Mouse (Mus musculus) forebrain, embryonic 11.5 days (tissue): ENCODE measurements at regions not wholly inside any gene's neighbourhood (a gene's known extent, or its start where the extent isn't known, plus 50 kb on each side); places are given as distances from the start of the nearest gene placed in this dataset.

Experiments used
- ATAC-seq: fragments of 200-750 bp; cut with Nextera tagmentation; replicated peaks from 2 replicates; pipeline ENCODE4 v1.8.0; 2017; ENCODE audit warnings: moderate TSS enrichment; ENCODE audit not compliant: low FRiP score
- DNase-seq: peaks from one replicate; pipeline ENCODE4 v3.0.0-alpha.2; 2017; ENCODE audit warnings: low spot score
- H3K27ac ChIP-seq: fragments of 300-500 bp; sonication (generic); 2 replicates; pipeline ENCODE4 v1.5.1; 2014; ENCODE audit warnings: low read depth, low read length
- H3K27me3 ChIP-seq: fragments of 300-500 bp; sonication (generic); 2 replicates; pipeline ENCODE4 v1.6.1; 2014; ENCODE audit warnings: mild to moderate bottlenecking, low read length, mixed read lengths; ENCODE audit not compliant: control insufficient read depth, insufficient read depth
- H3K36me3 ChIP-seq: fragments of 300-500 bp; sonication (generic); 2 replicates; pipeline ENCODE4 v1.6.1; 2014; ENCODE audit warnings: mild to moderate bottlenecking, low read length, moderate library complexity, mixed read lengths; ENCODE audit not compliant: control insufficient read depth, insufficient read depth
- H3K4me1 ChIP-seq: fragments of 300-500 bp; sonication (generic); replicated peaks from 2 replicates; pipeline ENCODE4 v1.6.1; 2014; ENCODE audit warnings: low read length, mixed read lengths; ENCODE audit not compliant: control insufficient read depth, insufficient read depth
- H3K4me2 ChIP-seq: fragments of 300-500 bp; sonication (generic); 2 replicates; pipeline ENCODE4 v1.6.1; 2014; ENCODE audit warnings: low read depth, mild to moderate bottlenecking, low read length, moderate library complexity, mixed read lengths; ENCODE audit not compliant: severe bottlenecking
- H3K4me3 ChIP-seq: fragments of 300-500 bp; sonication (generic); 2 replicates; pipeline ENCODE4 v1.5.1; 2014; ENCODE audit warnings: low read depth, low read length
- H3K9ac ChIP-seq: fragments of 300-500 bp; sonication (generic); 2 replicates; pipeline ENCODE4 v1.6.1; 2014; ENCODE audit warnings: low read length
- H3K9me3 ChIP-seq: fragments of 300-500 bp; sonication (generic); 2 replicates; pipeline ENCODE4 v1.6.1; 2016; ENCODE audit warnings: low read length, mixed read lengths; ENCODE audit not compliant: control insufficient read depth
- WGBS: fragments of 180-500 bp; shearing (Covaris S2); extraction: QIAGEN DNeasy Blood & Tissue Kit; methylation state at CpG from one replicate; pipeline ENCODE4 v1.1.7; 2014; 5-methylcytosine and 5-hydroxymethylcytosine counted together

- WGBS = 62% methylated on average over 1 of the region's 1 CpGs
- no peaks in the 10 kb centered on the region for H3K27me3 ChIP-seq
- DNase-seq (no peak), ATAC-seq (no peak)
- H3K4me1 ChIP-seq = no peaks in the 10 kb centered on the region
- H3K9ac ChIP-seq = no peak overlapping the region
- H3K4me3 ChIP-seq = no peak overlapping the region
- H3K36me3 ChIP-seq = no peaks in the 10 kb centered on the region
- H3K27ac ChIP-seq = no peak overlapping the region
- no peaks in the 10 kb centered on the region for H3K9me3 ChIP-seq
- H3K4me2 ChIP-seq = no peak overlapping the region
These were observed 86.4 kb upstream of the Trabd2b start for GRCm38 (mm10) chr4:114320076-114320475.

- Histone ChIP-seq H3K4me3 (no peak overlapping the region), H3K4me2 (no peak overlapping the region), H3K27me3 (no peaks in the 10 kb centered on the region), H3K27ac (no peak overlapping the region), H3K36me3 (no peaks in the 10 kb centered on the region), H3K9ac (no peak overlapping the region), H3K4me1 (no peaks in the 10 kb centered on the region), H3K9me3 (no peaks in the 10 kb centered on the region)
- 79% methylated on average over 3 of the region's 3 CpGs for WGBS
- no peak for DNase-seq
- no peak for ATAC-seq
These were observed 84.8 kb upstream of the Trabd2b start for GRCm38 (mm10) chr4:114321516-114322339.

- Histone ChIP-seq H3K4me3 (no peak overlapping the region), H3K9ac (no peak overlapping the region), H3K36me3 (no peaks in the 10 kb centered on the region), H3K9me3 (no peaks in the 10 kb centered on the region), H3K4me2 (no peak overlapping the region), H3K27me3 (no peaks in the 10 kb centered on the region), H3K4me1 (no peaks in the 10 kb centered on the region), H3K27ac (no peak overlapping the region)
- ATAC-seq (no peak), DNase-seq (no peak)
- 98% methylated on average over 1 of the region's 1 CpGs for WGBS
These were observed 76.5 kb upstream of the Trabd2b start for GRCm38 (mm10) chr4:114329978-114330377.

- no peak overlapping the region for H3K4me3 ChIP-seq
- no peak overlapping the region for H3K27ac ChIP-seq
- no peak for DNase-seq
- H3K9ac ChIP-seq = no peak overlapping the region
- H3K9me3 ChIP-seq = no peaks in the 10 kb centered on the region
- H3K4me1 ChIP-seq = no peaks in the 10 kb centered on the region
- 76% methylated on average over 3 of the region's 3 CpGs for WGBS
- no peaks in the 10 kb centered on the region for H3K27me3 ChIP-seq
- H3K36me3 ChIP-seq = no peaks in the 10 kb centered on the region
- H3K4me2 ChIP-seq = no peak overlapping the region
- ATAC-seq = no peak
These were observed 75.4 kb upstream of the Trabd2b start for GRCm38 (mm10) chr4:114331161-114331560.

DNA sequence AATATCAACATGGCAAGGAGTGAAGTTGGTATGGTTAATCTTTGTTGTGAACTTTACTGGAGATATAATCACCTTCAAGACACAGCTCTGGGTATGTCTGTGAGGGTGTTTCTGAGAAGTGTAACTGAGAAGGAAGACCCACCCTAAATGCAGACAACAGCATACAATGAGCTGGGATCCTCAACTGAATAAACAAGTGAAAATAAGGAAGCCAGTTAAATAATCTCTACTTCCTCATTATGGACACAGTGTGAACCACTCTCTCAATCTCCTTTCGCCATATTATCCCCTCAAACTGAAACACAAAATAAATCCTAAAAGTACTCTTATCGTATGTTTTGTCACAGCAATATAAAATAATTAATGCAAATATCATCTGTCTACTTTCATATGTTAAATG, 71.7 kb upstream of the Trabd2b start:
- H3K4me3 ChIP-seq = no peak overlapping the region
- 89% methylated on average over 2 of the region's 2 CpGs for WGBS
- H3K4me1 ChIP-seq = no peaks in the 10 kb centered on the region
- no peak overlapping the region for H3K4me2 ChIP-seq
- no peak overlapping the region for H3K9ac ChIP-seq
- ATAC-seq (no peak), DNase-seq (no peak)
- no peaks in the 10 kb centered on the region for H3K27me3 ChIP-seq
- no peak overlapping the region for H3K27ac ChIP-seq
- H3K9me3 ChIP-seq = no peaks in the 10 kb centered on the region
- H3K36me3 ChIP-seq = no peaks in the 10 kb centered on the region

- DNase-seq = no peak
- Histone ChIP-seq H3K36me3 (no peaks in the 10 kb centered on the region), H3K4me2 (no peak overlapping the region), H3K4me1 (no peaks in the 10 kb centered on the region), H3K9ac (no peak overlapping the region), H3K4me3 (no peak overlapping the region), H3K27me3 (no peaks in the 10 kb centered on the region), H3K9me3 (no peaks in the 10 kb centered on the region), H3K27ac (no peak overlapping the region)
- 83% methylated on average over 4 of the region's 4 CpGs for WGBS
- ATAC-seq = no peak
These were observed 70.3 kb upstream of the Trabd2b start for GRCm38 (mm10) chr4:114336029-114336746.

DNA sequence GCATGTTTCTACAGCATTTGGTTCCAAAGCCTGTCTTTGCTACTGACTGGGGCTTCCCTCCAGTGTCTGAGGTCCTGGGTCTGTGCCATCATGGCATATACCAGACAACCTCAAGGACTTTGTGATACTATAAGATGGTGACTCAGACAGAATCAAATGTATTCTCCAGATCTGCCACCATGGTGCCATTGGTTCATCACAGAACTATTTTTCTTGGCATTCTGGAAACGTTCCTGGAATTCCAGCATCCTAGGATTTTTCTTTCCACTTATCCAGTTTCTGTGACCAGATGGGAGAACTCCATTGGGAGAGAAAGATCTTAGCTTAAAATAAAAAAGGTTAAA, 69.8 kb upstream of the Trabd2b start:
- 85% methylated on average over 1 of the region's 1 CpGs for WGBS
- Histone ChIP-seq H3K4me3 (no peak overlapping the region), H3K36me3 (no peaks in the 10 kb centered on the region), H3K27me3 (no peaks in the 10 kb centered on the region), H3K27ac (no peak overlapping the region), H3K9me3 (no peaks in the 10 kb centered on the region), H3K4me2 (no peak overlapping the region), H3K9ac (no peak overlapping the region), H3K4me1 (no peaks in the 10 kb centered on the region)
- no peak for ATAC-seq
- no peak for DNase-seq

GRCm38 (mm10) chr4:114339793-114340192, 66.7 kb upstream of the Trabd2b start:
- no peaks in the 10 kb centered on the region for H3K36me3 ChIP-seq
- no peak overlapping the region for H3K27ac ChIP-seq
- DNase-seq (no peak), ATAC-seq (no peak)
- no peaks in the 10 kb centered on the region for H3K9me3 ChIP-seq
- no peaks in the 10 kb centered on the region for H3K27me3 ChIP-seq
- H3K4me1 ChIP-seq = no peaks in the 10 kb centered on the region
- WGBS = 73% methylated on average over 5 of the region's 5 CpGs
- no peak overlapping the region for H3K4me3 ChIP-seq
- H3K9ac ChIP-seq = no peak overlapping the region
- no peak overlapping the region for H3K4me2 ChIP-seq

GRCm38 (mm10) chr4:114345154-114345553, 61.4 kb upstream of the Trabd2b start:
- Histone ChIP-seq H3K9ac (no peak overlapping the region), H3K4me2 (no peak overlapping the region), H3K4me3 (no peak overlapping the region), H3K27ac (no peak overlapping the region), H3K36me3 (no peaks in the 10 kb centered on the region), H3K4me1 (no peaks in the 10 kb centered on the region), H3K9me3 (no peaks in the 10 kb centered on the region), H3K27me3 (no peaks in the 10 kb centered on the region)
- no peak for ATAC-seq
- WGBS = 63% methylated on average over 1 of the region's 1 CpGs
- DNase-seq = no peak
